Mouse (Mus musculus) layer of hippocampus, adult 2 months (tissue): Measurements from ENCODE around the gene Popdc2. TPM values are rescaled to one million over a fixed set of nuclear protein-coding genes. Genes with fewer than 3 reads are reported as not detected.
A peak's percentile ranks its signal among the peaks of the same experiment; 100 is the strongest.

ENCODE experiments used
- DNase-seq, 2 experiments: peaks; one replicate each; pipeline ENCODE4 v3.0.0; 2022; ENCODE audit warnings: low spot score in 2 of 2
- H3K27ac ChIP-seq: fragments of 200-600 bp; 2 replicates; pipeline ENCODE4 v1.8.1; 2022
- H3K4me3 ChIP-seq: fragments of 200-600 bp; 2 replicates; pipeline ENCODE4 v1.8.1; 2022; ENCODE audit warnings: mild to moderate bottlenecking
- CTCF ChIP-seq: fragments of 200-600 bp; conservative IDR thresholded peaks from 2 replicates; pipeline ENCODE4 v1.8.1; 2022; ENCODE audit warnings: antibody characterized with exemption, mild to moderate bottlenecking, moderate library complexity
- total RNA-seq, 2 experiments: library from RNA; stranded (reverse); gene quantifications; 2 replicates each; pipeline ENCODE4 v1.2.3; 2021

Popdc2 gene
- total RNA-seq, 2 experiments from 2014 or later: 0.44 to 0.49 TPM

DNA sequence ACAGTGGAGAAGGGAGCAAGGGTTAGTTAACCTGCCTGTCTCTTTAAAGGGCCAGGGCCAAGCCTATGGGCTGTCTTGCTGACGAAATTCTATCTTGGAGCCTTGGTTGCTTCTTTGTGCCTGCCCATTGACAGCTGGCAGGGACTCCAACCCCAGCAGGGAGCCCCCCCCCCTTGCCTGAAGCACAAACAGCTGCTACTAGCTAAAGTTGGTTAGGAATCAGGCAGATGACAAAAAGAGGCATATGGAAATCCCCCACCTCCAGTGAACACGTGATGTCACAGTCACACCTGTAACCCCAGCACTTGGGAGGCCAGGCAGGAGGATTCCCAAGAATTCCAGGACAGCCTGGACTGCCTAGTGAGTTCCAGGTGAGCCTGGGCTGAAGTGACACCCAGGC lies 1.7 kb upstream of the Popdc2 start:
- H3K4me3 ChIP-seq: no peak overlapping the region
- no peak overlapping the region for H3K27ac ChIP-seq
- DNase-seq: no peak
- no peak for TF ChIP-seq CTCF

DNA sequence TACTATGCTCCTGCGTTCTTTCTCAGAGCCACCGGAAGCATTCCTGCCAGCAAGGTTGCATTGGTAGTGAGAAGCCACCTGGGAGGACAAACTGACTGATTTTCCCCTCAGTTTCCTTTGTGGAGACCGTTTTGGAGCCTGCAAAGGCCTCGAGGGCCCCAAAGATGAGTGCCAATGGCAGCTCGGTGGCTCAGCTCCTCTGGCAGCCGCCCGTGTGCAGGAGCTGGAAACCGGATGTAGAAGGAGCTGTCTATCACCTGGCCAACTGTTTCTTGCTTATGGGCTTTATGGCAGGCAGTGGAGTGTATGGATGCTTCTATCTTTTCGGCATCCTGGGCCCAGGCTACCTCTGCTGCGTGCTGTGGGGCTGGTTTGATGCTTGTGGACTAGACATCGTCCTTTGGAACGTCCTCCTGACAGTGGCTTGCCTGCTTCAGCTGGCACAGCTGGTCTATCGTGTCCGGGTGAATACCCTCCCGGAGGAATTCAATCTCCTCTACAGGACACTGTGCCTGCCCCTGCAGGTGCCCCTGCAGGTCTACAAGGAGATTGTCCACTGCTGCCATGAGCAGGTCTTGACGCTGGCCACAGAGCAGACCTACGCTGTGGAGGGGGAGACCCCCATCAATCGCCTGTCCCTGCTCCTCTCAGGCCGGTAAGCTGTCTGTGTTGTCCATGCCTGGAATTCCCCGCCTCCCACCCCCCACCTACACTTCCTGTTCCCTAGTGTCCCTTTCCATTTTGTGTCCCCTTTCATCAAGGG lies 665 bp downstream of the Popdc2 start:
- no peak overlapping the region for H3K27ac ChIP-seq
- no peak for TF ChIP-seq CTCF
- no peak for DNase-seq
- no peak overlapping the region for H3K4me3 ChIP-seq

DNA sequence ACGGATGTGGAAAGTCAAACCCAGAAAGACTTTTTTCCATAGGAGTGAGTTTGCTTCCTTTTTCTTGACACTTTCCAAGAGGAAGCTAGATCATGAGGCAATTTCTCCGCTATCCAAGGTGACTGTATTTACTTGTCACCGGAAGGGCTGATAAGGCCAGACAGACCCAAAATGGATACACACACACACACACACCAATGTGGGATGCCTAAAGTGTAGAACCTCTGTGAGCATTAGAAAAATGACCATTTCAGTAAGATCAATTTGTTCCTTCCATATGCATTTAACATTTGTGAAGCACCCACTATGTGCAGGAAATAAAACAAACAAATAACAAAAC lies 1.2 kb downstream of the Popdc2 start:
- Histone ChIP-seq H3K27ac (no peak overlapping the region), H3K4me3 (no peak overlapping the region)
- DNase-seq: no peak
- no peak for TF ChIP-seq CTCF

- Histone ChIP-seq H3K27ac (no peak overlapping the region), H3K4me3 (no peak overlapping the region)
- DNase-seq: no peak
- TF ChIP-seq CTCF: no peak
Measured at GRCm38 (mm10) chr16:38363657-38364056, 1.6 kb downstream of the Popdc2 start.

DNA sequence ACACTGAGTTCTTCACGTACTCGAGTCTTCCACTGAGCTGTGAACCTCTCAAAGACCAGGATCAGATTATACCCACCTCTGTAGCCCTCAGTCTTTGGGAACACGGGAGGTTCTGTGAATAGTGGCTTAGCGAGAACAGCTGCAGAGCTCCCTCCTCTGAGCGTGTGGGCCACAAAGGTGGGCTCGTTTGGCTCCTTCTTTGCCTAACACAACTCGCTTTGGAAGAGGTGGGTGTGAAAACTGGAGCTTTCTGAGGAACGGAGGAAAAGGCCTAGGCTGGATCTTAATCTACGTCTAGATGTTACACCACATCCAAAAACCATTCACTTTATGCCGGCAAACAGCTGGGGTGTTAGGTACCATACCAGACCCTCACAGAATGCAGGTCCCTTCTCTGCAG lies 3.4 kb downstream of the Popdc2 start:
- TF ChIP-seq CTCF: no peak
- no peak overlapping the region for H3K4me3 ChIP-seq
- H3K27ac ChIP-seq: no peak overlapping the region
- no peak for DNase-seq

- Histone ChIP-seq H3K27ac (no peak overlapping the region), H3K4me3 (no peak overlapping the region)
- TF ChIP-seq CTCF: no peak
- DNase-seq: no peak
Measured at GRCm38 (mm10) chr16:38366231-38366630, 4.2 kb downstream of the Popdc2 start.

GRCm38 (mm10) chr16:38368336-38368735 lies 6.3 kb downstream of the Popdc2 start:
- DNase-seq: peak; percentile 43 to 80

GRCm38 (mm10) chr16:38369000-38369399 lies 7.0 kb downstream of the Popdc2 start:
- no peak for DNase-seq
- TF ChIP-seq CTCF: no peak
- no peak overlapping the region for H3K4me3 ChIP-seq
- H3K27ac ChIP-seq: no peak overlapping the region

More at GRCm38 (mm10) chr16:38368336-38368735, 6.3 kb downstream of the Popdc2 start:
- H3K27ac ChIP-seq: no peak overlapping the region
- no peak overlapping the region for H3K4me3 ChIP-seq
- no peak for TF ChIP-seq CTCF

- Histone ChIP-seq H3K27ac (no peak overlapping the region), H3K4me3 (no peak overlapping the region)
- no peak for TF ChIP-seq CTCF
- DNase-seq: no peak
Measured at GRCm38 (mm10) chr16:38369431-38369830, 7.4 kb downstream of the Popdc2 start.

DNA sequence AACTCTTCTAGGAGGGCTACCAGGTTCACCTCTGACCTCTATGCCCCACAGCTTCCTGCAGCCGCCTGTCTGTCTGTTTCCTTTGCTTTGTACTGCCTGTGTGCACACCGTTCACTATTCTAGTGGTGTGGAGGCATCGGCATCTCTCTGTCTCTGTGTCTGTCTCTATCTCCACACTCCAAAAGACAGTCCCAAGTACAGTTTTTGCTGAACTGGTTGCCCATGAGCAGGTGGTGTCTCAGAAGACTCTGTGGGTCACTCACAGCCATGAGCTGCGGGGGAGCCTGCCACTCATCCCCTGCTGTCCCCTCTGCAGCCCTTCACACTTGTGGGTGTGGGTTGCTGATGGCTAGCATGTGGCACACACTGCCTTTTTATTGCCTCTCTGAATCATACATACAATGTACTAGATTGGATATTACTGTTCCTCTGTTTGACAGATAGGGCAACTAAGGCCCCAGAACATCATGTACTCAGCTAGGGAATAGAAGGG lies 8.0 kb downstream of the Popdc2 start:
- H3K27ac ChIP-seq: no peak overlapping the region
- TF ChIP-seq CTCF: no peak
- DNase-seq: no peak

GRCm38 (mm10) chr16:38370633-38371374 lies 8.8 kb downstream of the Popdc2 start:
- no peak for TF ChIP-seq CTCF
- no peak for DNase-seq
- no peak overlapping the region for H3K27ac ChIP-seq

More for the DNA sequence above, 8.0 kb downstream of the Popdc2 start:
- H3K4me3 ChIP-seq: no peak overlapping the region

DNA sequence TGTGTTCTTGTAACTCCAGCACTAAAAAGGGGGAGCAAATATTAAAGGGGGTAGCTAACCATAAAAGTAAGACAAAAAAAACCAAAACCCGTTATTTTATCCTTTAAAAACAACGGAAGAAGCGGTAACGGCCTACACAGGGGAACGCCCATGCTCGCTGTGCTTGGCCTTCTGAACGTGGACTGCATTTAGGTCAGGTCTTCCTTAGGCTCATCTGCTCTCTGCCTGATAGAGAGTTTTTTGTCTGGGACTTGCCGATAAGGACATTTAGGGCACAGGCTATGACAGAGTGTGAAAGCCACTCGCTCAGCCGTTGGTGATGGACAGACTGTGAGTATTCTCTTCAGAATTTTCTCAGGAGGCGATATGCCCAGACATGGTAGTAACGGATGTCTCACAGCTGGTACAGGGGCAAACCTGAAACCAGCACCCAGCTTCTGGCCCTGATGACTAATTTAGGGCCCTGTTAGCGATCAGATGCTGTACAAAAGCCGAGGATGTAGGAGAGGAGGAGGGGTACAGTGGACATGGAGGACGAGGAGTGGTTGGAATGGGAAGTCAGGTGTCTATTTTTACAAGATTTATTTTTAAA lies 9.8 kb downstream of the Popdc2 start:
- DNase-seq: no peak
- no peak for TF ChIP-seq CTCF

More at GRCm38 (mm10) chr16:38370633-38371374, 8.8 kb downstream of the Popdc2 start:
- H3K4me3 ChIP-seq: no peak overlapping the region

GRCm38 (mm10) chr16:38372876-38373275 lies 10.9 kb downstream of the Popdc2 start:
- TF ChIP-seq CTCF: no peak
- H3K4me3 ChIP-seq: no peak overlapping the region
- no peak overlapping the region for H3K27ac ChIP-seq
- DNase-seq: no peak

More for the DNA sequence above, 9.8 kb downstream of the Popdc2 start:
- no peak overlapping the region for H3K4me3 ChIP-seq
- no peak overlapping the region for H3K27ac ChIP-seq

GRCm38 (mm10) chr16:38373439-38373838 lies 11.4 kb downstream of the Popdc2 start:
- no peak overlapping the region for H3K27ac ChIP-seq
- no peak for TF ChIP-seq CTCF
- no peak for DNase-seq
- H3K4me3 ChIP-seq: no peak overlapping the region
